Mouse (Mus musculus) heart, postnatal 0 days (tissue): ENCODE results near the gene Sema3d. TPM values are rescaled to one million over a fixed set of nuclear protein-coding genes. Genes with fewer than 3 reads are reported as not detected.

Experiments
- ATAC-seq: fragments of 200-750 bp; cut with Nextera tagmentation; 2 replicates; pipeline ENCODE4 v1.8.0; 2017; ENCODE audit warnings: low read depth, moderate number of reproducible peaks, moderate library complexity; ENCODE audit not compliant: insufficient read depth
- DNase-seq: peaks from one replicate; pipeline ENCODE4 v3.0.0-alpha.2; 2016; ENCODE audit warnings: low spot score
- H3K27ac ChIP-seq: fragments of 300-500 bp; sonication (generic); 2 replicates; pipeline ENCODE4 v1.5.1; 2014; ENCODE audit warnings: low read depth, mild to moderate bottlenecking
- H3K27me3 ChIP-seq: fragments of 300-500 bp; sonication (generic); 2 replicates; pipeline ENCODE4 v1.6.1; 2014; ENCODE audit warnings: low read length, mixed read lengths; ENCODE audit not compliant: control insufficient read depth, insufficient read depth
- H3K36me3 ChIP-seq: fragments of 300-500 bp; sonication (generic); replicated peaks from 2 replicates; pipeline ENCODE4 v1.6.1; 2014; ENCODE audit warnings: low read length, mixed read lengths; ENCODE audit not compliant: control insufficient read depth, insufficient read depth
- H3K4me1 ChIP-seq: fragments of 300-500 bp; sonication (generic); 2 replicates; pipeline ENCODE4 v1.6.1; 2014; ENCODE audit warnings: antibody characterized with exemption; ENCODE audit not compliant: control insufficient read depth, insufficient read depth
- H3K4me2 ChIP-seq: fragments of 300-500 bp; sonication (generic); 2 replicates; pipeline ENCODE4 v1.6.1; 2014; ENCODE audit warnings: low read depth, mild to moderate bottlenecking, low read length, moderate library complexity
- H3K4me3 ChIP-seq: fragments of 300-500 bp; sonication (generic); 2 replicates; pipeline ENCODE4 v1.5.1; 2014; ENCODE audit warnings: low read depth, low read length
- H3K9ac ChIP-seq: fragments of 300-500 bp; sonication (generic); replicated peaks from 2 replicates; pipeline ENCODE4 v1.6.1; 2014; ENCODE audit warnings: low read depth, low read length, mixed read lengths
- H3K9me3 ChIP-seq: fragments of 300-500 bp; sonication (generic); replicated peaks from 2 replicates; pipeline ENCODE4 v1.6.1; 2016; ENCODE audit warnings: low read length; ENCODE audit not compliant: control insufficient read depth
- CTCF ChIP-seq: IDR thresholded peaks from 2 replicates; pipeline ENCODE4 v1.5.1; 2016; ENCODE audit warnings: antibody characterized with exemption, control low read depth, low read depth
- EP300 ChIP-seq: IDR thresholded peaks from 2 replicates; pipeline ENCODE4 v1.6.1; 2016; ENCODE audit warnings: antibody characterized with exemption, low read depth
- WGBS: fragments of 180-500 bp; shearing (Covaris S2); extraction: QIAGEN DNeasy Blood & Tissue Kit; methylation state at CpG from one replicate; pipeline ENCODE4 v1.1.7; 2014; 5-methylcytosine and 5-hydroxymethylcytosine counted together
- polyA plus RNA-seq: library from polyadenylated mRNA; unstranded; fragments of >200 nt; fragmentation: Nextera tagmentation; extraction: Ambion mirVana; gene quantifications from 2 replicates; pipeline ENCODE4 v1.2.1, GENCODE M21; 2015
- total RNA-seq: library from RNA; depleted of rRNA; stranded (reverse); fragments of >200 nt; gene quantifications from 2 replicates; pipeline ENCODE4 v1.2.3, GENCODE M21; 2014; ENCODE audit warnings: low replicate concordance

Sema3d gene
- total and polyA plus RNA-seq, 2 experiments from 2014 or later = 3.8 to 4.7 TPM

GRCm38 (mm10) chr5:12579752-12580151 lies 196.6 kb downstream of the Sema3d start:
- ATAC-seq = no peak
- no peaks in the 10 kb centered on the region for H3K4me1 ChIP-seq
- no peak overlapping the region for H3K9ac ChIP-seq
- no peaks in the 10 kb centered on the region for H3K27me3 ChIP-seq
- H3K4me3 ChIP-seq = no peak overlapping the region
- no peaks in the 10 kb centered on the region for H3K36me3 ChIP-seq
- H3K4me2 ChIP-seq = no peak overlapping the region
- H3K27ac ChIP-seq = no peak overlapping the region
- TF ChIP-seq CTCF (no peak), EP300 (no peak)
- WGBS = 50% methylated on average over 4 of the region's 4 CpGs
- DNase-seq = no peak
- no peaks in the 10 kb centered on the region for H3K9me3 ChIP-seq

GRCm38 (mm10) chr5:12582540-12582939 lies 199.4 kb downstream of the Sema3d start:
- no peak overlapping the region for H3K4me3 ChIP-seq
- 0 out of 2 replicates have a peak, but pooled peaks cover 4% of the 10 kb centered on the region for H3K36me3 ChIP-seq
- H3K27ac ChIP-seq = no peak overlapping the region
- WGBS = 80% methylated on average over 1 of the region's 1 CpGs
- ATAC-seq (no peak), DNase-seq (no peak)
- H3K9ac ChIP-seq = no peak overlapping the region
- no peaks in the 10 kb centered on the region for H3K27me3 ChIP-seq
- H3K9me3 ChIP-seq = no peaks in the 10 kb centered on the region
- no peak overlapping the region for H3K4me2 ChIP-seq
- TF ChIP-seq CTCF (no peak), EP300 (no peak)
- no peaks in the 10 kb centered on the region for H3K4me1 ChIP-seq

- no peaks in the 10 kb centered on the region for H3K9me3 ChIP-seq
- H3K9ac ChIP-seq = no peak overlapping the region
- ATAC-seq (no peak), DNase-seq (no peak)
- no peak overlapping the region for H3K4me3 ChIP-seq
- TF ChIP-seq EP300 = no peak
- no peak for TF ChIP-seq CTCF
- no peak overlapping the region for H3K4me2 ChIP-seq
- no peaks in the 10 kb centered on the region for H3K27me3 ChIP-seq
- H3K4me1 ChIP-seq = no peaks in the 10 kb centered on the region
- WGBS = 75% methylated on average over 3 of the region's 3 CpGs
- H3K36me3 ChIP-seq = 0 out of 2 replicates have a peak, but pooled peaks cover 4% of the 10 kb centered on the region
- H3K27ac ChIP-seq = no peak overlapping the region
These were observed 200.2 kb downstream of the Sema3d start for GRCm38 (mm10) chr5:12583293-12583834.

- WGBS = 86% methylated on average over 9 of the region's 9 CpGs
- H3K9ac ChIP-seq = no peak overlapping the region
- no peak overlapping the region for H3K4me2 ChIP-seq
- H3K36me3 ChIP-seq = 0 out of 2 replicates have a peak, but pooled peaks cover 4% of the 10 kb centered on the region
- H3K4me3 ChIP-seq = no peak overlapping the region
- ATAC-seq (no peak), DNase-seq (no peak)
- H3K9me3 ChIP-seq = no peaks in the 10 kb centered on the region
- TF ChIP-seq EP300 (no peak), CTCF (no peak)
- no peaks in the 10 kb centered on the region for H3K27me3 ChIP-seq
- H3K4me1 ChIP-seq = no peaks in the 10 kb centered on the region
- no peak overlapping the region for H3K27ac ChIP-seq
These were observed 201.7 kb downstream of the Sema3d start for GRCm38 (mm10) chr5:12584886-12585285.

GRCm38 (mm10) chr5:12634227-12634980 lies 251.2 kb downstream of the Sema3d start:
- Histone ChIP-seq H3K4me3 (no peak overlapping the region), H3K27ac (no peak overlapping the region), H3K27me3 (no peaks in the 10 kb centered on the region), H3K36me3 (no peaks in the 10 kb centered on the region), H3K9me3 (no peaks in the 10 kb centered on the region), H3K4me2 (no peak overlapping the region), H3K4me1 (no peaks in the 10 kb centered on the region), H3K9ac (no peak overlapping the region)
- ATAC-seq (no peak), DNase-seq (no peak)
- 59% methylated on average over 8 of the region's 8 CpGs for WGBS
- TF ChIP-seq CTCF (no peak), EP300 (no peak)
